Mouse (Mus musculus): ENCODE results near the gene BC049352. TPM values are rescaled to one million over a fixed set of nuclear protein-coding genes. Genes with fewer than 3 reads are reported as not detected.

Gene BC049352
- total and polyA plus RNA-seq, 3 experiments = not detected

- TF ChIP-seq MXI1 (IDR thresholded peaks at IDR 0.05; ENCODE audit: low read depth, low read length) (no peak), ZC3H11A (IDR thresholded peaks at IDR 0.05; ENCODE audit: low read depth, low read length) (peak; percentile 78)
Observed at GRCm38 (mm10) chr9:45133484-45134310, 48.1 kb upstream of the BC049352 start (continued).

GRCm38 (mm10) chr9:45136442-45137169 lies 45.2 kb upstream of the BC049352 start:
- no peak overlapping the region for H3K4me3 ChIP-seq (ENCODE audit: control insufficient read depth in 1 of 2, insufficient read depth in 1 of 2, low read depth in 2 of 2, low read length in 2 of 2)
- DNase-seq (ENCODE audit: low read depth, low spot score) = no peak
- no peak overlapping the region for H3K9ac ChIP-seq (ENCODE audit: control insufficient read depth, low read depth, low read length, poor library complexity, severe bottlenecking)
- H3K4me1 ChIP-seq (ENCODE audit: control insufficient read depth in 1 of 2, insufficient read depth in 2 of 2, low read length in 2 of 2) = no peaks in the 10 kb centered on the region
- H3K27ac ChIP-seq (ENCODE audit: control insufficient read depth, low read depth, low read length) = no peak overlapping the region
- peaks cover 2 to 4% of the 10 kb centered on the region in 2 experiments; a peak in 3 of 4 replicates for H3K27me3 ChIP-seq (ENCODE audit: control insufficient read depth in 1 of 2, insufficient read depth in 2 of 2, low read length in 2 of 2)
- H3K9me3 ChIP-seq (replicated peaks; ENCODE audit: insufficient read depth, low read length) = no peaks in the 10 kb centered on the region
- no peak for TF ChIP-seq POLR2A (IDR thresholded peaks at IDR 0.05; ENCODE audit: control insufficient read depth in 1 of 2, insufficient read depth in 1 of 2, low read depth in 1 of 2, low read length in 2 of 2, poor library complexity in 1 of 2)
- TF ChIP-seq TAL1 (IDR thresholded peaks at IDR 0.05; ENCODE audit: low read length) = no peak
- TF ChIP-seq ZMIZ1 (IDR thresholded peaks at IDR 0.05; ENCODE audit: low read depth, low read length) = no peak
- no peak for TF ChIP-seq CHD2 (IDR thresholded peaks at IDR 0.05; ENCODE audit: low read length)
- TF ChIP-seq ZC3H11A (IDR thresholded peaks at IDR 0.05; ENCODE audit: low read depth, low read length) = no peak
- no peak for TF ChIP-seq GABPA (IDR thresholded peaks at IDR 0.05; ENCODE audit: low read depth, low read length)
- TF ChIP-seq ETS1 (IDR thresholded peaks at IDR 0.05; ENCODE audit: low read depth, low read length) = no peak
- no peaks in the 10 kb centered on the region for H3K36me3 ChIP-seq (ENCODE audit: control insufficient read depth in 1 of 2, insufficient read depth in 2 of 2, low read length in 2 of 2)
- H3K79me2 ChIP-seq (ENCODE audit: control insufficient read depth, insufficient read depth, low read length, poor library complexity) = no peaks in the 10 kb centered on the region

- no peak within 1 kb of the TSS for H3K27ac ChIP-seq (ENCODE audit: control insufficient read depth, low read depth, low read length)
- no peak for DNase-seq (ENCODE audit: low read depth, low spot score)
- no peaks in the 10 kb centered on the region for H3K4me1 ChIP-seq (ENCODE audit: control insufficient read depth in 1 of 2, insufficient read depth in 2 of 2, low read length in 2 of 2)
- no peaks in the 10 kb centered on the region for H3K79me2 ChIP-seq (ENCODE audit: control insufficient read depth, insufficient read depth, low read length, poor library complexity)
- no peak within 1 kb of the TSS for H3K4me3 ChIP-seq (ENCODE audit: control insufficient read depth in 1 of 2, insufficient read depth in 1 of 2, low read depth in 2 of 2, low read length in 2 of 2)
- peaks cover 0 to 2% of the 10 kb centered on the region in 2 experiments; a peak in 2 of 4 replicates for H3K27me3 ChIP-seq (ENCODE audit: control insufficient read depth in 1 of 2, insufficient read depth in 2 of 2, low read length in 2 of 2)
- TF ChIP-seq MAFK (IDR thresholded peaks at IDR 0.05; ENCODE audit: borderline replicate concordance, low read depth, low read length) (no peak), UBTF (IDR thresholded peaks at IDR 0.05; ENCODE audit: borderline replicate concordance, insufficient read depth, low read depth, low read length) (no peak), USF2 (IDR thresholded peaks at IDR 0.05; ENCODE audit: borderline replicate concordance in 1 of 2, insufficient read depth in 1 of 2, low read depth in 1 of 2, low read length in 2 of 2) (no peak), CHD1 (IDR thresholded peaks at IDR 0.05; ENCODE audit: low read depth, low read length) (no peak), GABPA (IDR thresholded peaks at IDR 0.05; ENCODE audit: low read depth, low read length) (no peak), HCFC1 (IDR thresholded peaks at IDR 0.05; ENCODE audit: low read depth, low read length) (no peak), JUND (IDR thresholded peaks at IDR 0.05; ENCODE audit: low read depth, low read length) (no peak), ZC3H11A (IDR thresholded peaks at IDR 0.05; ENCODE audit: low read depth, low read length) (no peak), MXI1 (IDR thresholded peaks at IDR 0.05; ENCODE audit: low read depth, low read length) (no peak), CTCF (IDR thresholded peaks at IDR 0.05 in 2 of 3, conservative IDR thresholded peaks at IDR 0.05 in 1 of 3; ENCODE audit: control insufficient read depth in 1 of 3, insufficient read depth in 1 of 3, low read depth in 2 of 3, low read length in 3 of 3, poor library complexity in 1 of 3, severe bottlenecking in 1 of 3) (no peak)
- H3K9me3 ChIP-seq (replicated peaks; ENCODE audit: insufficient read depth, low read length) = no peaks in the 10 kb centered on the region
- no peaks in the 10 kb centered on the region for H3K36me3 ChIP-seq (ENCODE audit: control insufficient read depth in 1 of 2, insufficient read depth in 2 of 2, low read length in 2 of 2)
- H3K9ac ChIP-seq (ENCODE audit: control insufficient read depth, low read depth, low read length, poor library complexity, severe bottlenecking) = no peak within 1 kb of the TSS
Observed at GRCm38 (mm10) chr9:45138191-45139032, 43.4 kb upstream of the BC049352 start, which contains the start of gene Scn4b. Gene Scn4b, plus strand, starts transcription at chr9:45138395.
